Mouse (Mus musculus) embryonic fibroblast, embryonic 13.5 days (primary cell): Measurements from ENCODE around the gene Gm12166.

ENCODE experiments used
- CTCF ChIP-seq: IDR thresholded peaks from 2 replicates; pipeline ENCODE4 v1.5.1; 2011; ENCODE audit warnings: mild to moderate bottlenecking, control low read depth, low read length, moderate library complexity, borderline replicate concordance; ENCODE audit not compliant: insufficient read depth
- POLR2A ChIP-seq: IDR thresholded peaks from 2 replicates; pipeline ENCODE4 v1.6.1; 2011; ENCODE audit warnings: low read depth, mild to moderate bottlenecking, control low read depth, low read length, moderate library complexity

- TF ChIP-seq POLR2A = no peak
- no peak for TF ChIP-seq CTCF
These were observed 8.5 kb upstream of the Gm12166 start for GRCm38 (mm10) chr11:46060651-46061020.
